Mouse (Mus musculus) effector memory CD4-positive, alpha-beta T cell, adult 5 months (primary cell): ENCODE data around the gene Ift52. TPM values are rescaled to one million over a fixed set of nuclear protein-coding genes. Genes with fewer than 3 reads are reported as not detected.

ENCODE experiments used
- polyA plus RNA-seq: library from polyadenylated mRNA; unstranded; fragments of 100-300 nt; shearing (Covaris generic); gene quantifications from one replicate; pipeline ENCODE4 v1.2.1, GENCODE M21; 2017

Ift52 gene
- polyA plus RNA-seq, result 31.0 TPM

GRCm38 (mm10) chr2:163016916-163017743 lies at the start of gene Ift52:
Ift52 (plus strand) TSS chr2:163017354.

GRCm38 (mm10) chr2:162987218-162987617 lies 29.9 kb upstream of the Ift52 start, which contains the start of gene Sgk2:
Sgk2 (plus strand) TSS chr2:162987330.

GRCm38 (mm10) chr2:163054335-163054840 lies 37.2 kb downstream of the Ift52 start, which contains the start of gene Mybl2:
Mybl2 (plus strand) TSS chr2:163054687.

GRCm38 (mm10) chr2:163087728-163088127 lies 70.6 kb downstream of the Ift52 start, which contains the start of gene Gtsf1l:
Gtsf1l (minus strand) TSS chr2:163087855.

Other genes starting within 250 kb of the Ift52 start
- gene Srsf6, start 85.8 kb upstream of the Ift52 start, polyA plus RNA-seq, result 86.2 TPM
- gene L3mbtl1, start 73.9 kb upstream of the Ift52 start, polyA plus RNA-seq, result not detected
- gene Sgk2, start 30.0 kb upstream of the Ift52 start, polyA plus RNA-seq, result not detected
- gene Mybl2, start 37.3 kb downstream of the Ift52 start, polyA plus RNA-seq, result 2.5 TPM
- gene Gtsf1l, start 70.5 kb downstream of the Ift52 start, polyA plus RNA-seq, result not detected
- 57.9 TPM for gene Tox2, start 185.8 kb downstream of the Ift52 start, polyA plus RNA-seq